Mouse (Mus musculus): ENCODE data around the gene Cend1. TPM values are rescaled to one million over a fixed set of nuclear protein-coding genes. Genes with fewer than 3 reads are reported as not detected.

The Cend1 gene
- polyA plus RNA-seq, 1 experiment from 2014 or later = 0.90 TPM

Other genes starting within 250 kb of the Cend1 start
- gene Hras, start 235.5 kb downstream of the Cend1 start, polyA plus RNA-seq (2015; fragmentation: Nextera tagmentation; extraction: Ambion mirVana) = 99.9 and 102 TPM in 2 replicates
- 5.8 and 6.9 TPM in 2 replicates for gene Lrrc56, start 235.3 kb downstream of the Cend1 start, polyA plus RNA-seq (2015; fragmentation: Nextera tagmentation; extraction: Ambion mirVana)
- 1.1 and 1.3 TPM in 2 replicates for gene Lmntd2, start 215.4 kb downstream of the Cend1 start, polyA plus RNA-seq (2015; fragmentation: Nextera tagmentation; extraction: Ambion mirVana)
- gene Rassf7, start 213.6 kb downstream of the Cend1 start, polyA plus RNA-seq (2015; fragmentation: Nextera tagmentation; extraction: Ambion mirVana) = 59.7 and 62.6 TPM in 2 replicates
- 71.8 and 71.9 TPM in 2 replicates for gene Phrf1, start 200.7 kb downstream of the Cend1 start, polyA plus RNA-seq (2015; fragmentation: Nextera tagmentation; extraction: Ambion mirVana)
- gene Irf7, start 163.0 kb downstream of the Cend1 start, polyA plus RNA-seq (2015; fragmentation: Nextera tagmentation; extraction: Ambion mirVana) = 3.0 and 4.6 TPM in 2 replicates
- gene Cdhr5, start 152.7 kb downstream of the Cend1 start, polyA plus RNA-seq (2015; fragmentation: Nextera tagmentation; extraction: Ambion mirVana) = not detected in 2 replicates
- 2.3 and 2.6 TPM in 2 replicates for gene Sct, start 150.4 kb downstream of the Cend1 start, polyA plus RNA-seq (2015; fragmentation: Nextera tagmentation; extraction: Ambion mirVana)
- gene Drd4, start 137.5 kb downstream of the Cend1 start, polyA plus RNA-seq (2015; fragmentation: Nextera tagmentation; extraction: Ambion mirVana) = 0.49 and 0.57 TPM in 2 replicates
- gene Deaf1, start 101.8 kb downstream of the Cend1 start, polyA plus RNA-seq (2015; fragmentation: Nextera tagmentation; extraction: Ambion mirVana) = 56.0 and 56.2 TPM in 2 replicates
- 42.3 and 45.8 TPM in 2 replicates for gene Tmem80, start 101.8 kb downstream of the Cend1 start, polyA plus RNA-seq (2015; fragmentation: Nextera tagmentation; extraction: Ambion mirVana)
- 29.1 and 29.8 TPM in 2 replicates for gene Eps8l2, start 90.6 kb downstream of the Cend1 start, polyA plus RNA-seq (2015; fragmentation: Nextera tagmentation; extraction: Ambion mirVana)
- gene Taldo1, start 37.3 kb downstream of the Cend1 start, polyA plus RNA-seq (2015; fragmentation: Nextera tagmentation; extraction: Ambion mirVana) = 281 and 293 TPM in 2 replicates
- 50.8 and 51.8 TPM in 2 replicates for gene Gatd1, start 15.4 kb downstream of the Cend1 start, polyA plus RNA-seq (2015; fragmentation: Nextera tagmentation; extraction: Ambion mirVana)
- 24.9 and 25.1 TPM in 2 replicates for gene Slc25a22, start 8.4 kb upstream of the Cend1 start, polyA plus RNA-seq (2015; fragmentation: Nextera tagmentation; extraction: Ambion mirVana)
- 14.4 and 15.8 TPM in 2 replicates for gene Pidd1, start 14.5 kb upstream of the Cend1 start, polyA plus RNA-seq (2015; fragmentation: Nextera tagmentation; extraction: Ambion mirVana)
- 1,155 and 1,294 TPM in 2 replicates for gene Rplp2, start 17.9 kb upstream of the Cend1 start, polyA plus RNA-seq (2015; fragmentation: Nextera tagmentation; extraction: Ambion mirVana)
- 35.9 and 41.6 TPM in 2 replicates for gene Pnpla2, start 25.7 kb upstream of the Cend1 start, polyA plus RNA-seq (2015; fragmentation: Nextera tagmentation; extraction: Ambion mirVana)
- 35.6 and 40.8 TPM in 2 replicates for gene Cracr2b, start 31.6 kb upstream of the Cend1 start, polyA plus RNA-seq (2015; fragmentation: Nextera tagmentation; extraction: Ambion mirVana)
- 24.4 and 30.7 TPM in 2 replicates for gene Cd151, start 37.9 kb upstream of the Cend1 start, polyA plus RNA-seq (2015; fragmentation: Nextera tagmentation; extraction: Ambion mirVana)
- 66.9 and 69.2 TPM in 2 replicates for gene Polr2l, start 45.6 kb upstream of the Cend1 start, polyA plus RNA-seq (2015; fragmentation: Nextera tagmentation; extraction: Ambion mirVana)
- gene Tspan4, start 45.7 kb upstream of the Cend1 start, polyA plus RNA-seq (2015; fragmentation: Nextera tagmentation; extraction: Ambion mirVana) = 96.9 and 100 TPM in 2 replicates
- gene Chid1, start 110.4 kb upstream of the Cend1 start, polyA plus RNA-seq (2015; fragmentation: Nextera tagmentation; extraction: Ambion mirVana) = 39.5 and 40.9 TPM in 2 replicates
- 69.1 and 73.4 TPM in 2 replicates for gene Ap2a2, start 132.7 kb upstream of the Cend1 start, polyA plus RNA-seq (2015; fragmentation: Nextera tagmentation; extraction: Ambion mirVana)
- 0.07 and 0.11 TPM in 2 replicates for gene Muc6, start 225.8 kb upstream of the Cend1 start, polyA plus RNA-seq (2015; fragmentation: Nextera tagmentation; extraction: Ambion mirVana)